Mouse (Mus musculus): ENCODE data around the gene Kcnt2. TPM values are rescaled to one million over a fixed set of nuclear protein-coding genes. Genes with fewer than 3 reads are reported as not detected.

Kcnt2 gene
- polyA plus RNA-seq, 1 experiment from 2014 or later: 0.09 TPM

DNA sequence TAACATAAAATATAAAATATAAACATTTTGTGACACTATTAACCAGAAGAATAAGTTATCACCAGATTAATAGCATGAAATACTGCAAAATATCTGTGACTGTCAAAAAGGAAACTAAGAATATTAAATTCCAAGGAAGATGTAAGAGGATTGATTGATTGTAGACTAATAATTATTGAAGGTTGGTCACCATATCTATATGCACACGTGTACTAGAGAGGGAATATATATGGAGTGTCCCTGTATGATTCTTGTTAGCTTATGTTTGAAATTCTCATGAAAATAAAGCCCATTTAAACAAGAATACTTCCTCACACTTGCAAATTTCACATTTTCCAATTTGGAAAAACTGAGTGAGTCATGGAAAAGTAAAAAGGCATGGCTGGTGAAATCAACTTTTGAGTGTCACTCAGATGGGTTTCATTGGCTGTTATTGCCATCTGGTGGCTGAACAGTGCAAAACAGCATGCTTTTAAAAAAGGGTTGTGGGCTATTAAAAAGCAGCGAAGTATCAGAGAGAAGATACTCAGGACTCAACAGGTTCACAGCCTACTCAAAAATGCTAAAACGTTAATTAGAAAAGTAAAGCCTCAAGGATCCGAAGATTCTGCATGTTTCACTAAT, 285.4 kb downstream of the Kcnt2 start:
- H3K9me3 ChIP-seq (replicated peaks): no peaks in the 10 kb centered on the region
- no peak overlapping the region for H3K4me2 ChIP-seq
- H3K4me1 ChIP-seq (replicated peaks): no peaks in the 10 kb centered on the region
- 23% methylated on average over 4 of the region's 4 CpGs for WGBS (ENCODE audit: insufficient replicate concordance)
- H3K36me3 ChIP-seq: no peaks in the 10 kb centered on the region
- ATAC-seq (ENCODE audit: low read depth) (no peak), DNase-seq (no peak)
- no peaks in the 10 kb centered on the region for H3K27me3 ChIP-seq
- H3K9ac ChIP-seq: no peak overlapping the region
- no peak overlapping the region for H3K4me3 ChIP-seq (replicated peaks)
- H3K27ac ChIP-seq: no peak overlapping the region

DNA sequence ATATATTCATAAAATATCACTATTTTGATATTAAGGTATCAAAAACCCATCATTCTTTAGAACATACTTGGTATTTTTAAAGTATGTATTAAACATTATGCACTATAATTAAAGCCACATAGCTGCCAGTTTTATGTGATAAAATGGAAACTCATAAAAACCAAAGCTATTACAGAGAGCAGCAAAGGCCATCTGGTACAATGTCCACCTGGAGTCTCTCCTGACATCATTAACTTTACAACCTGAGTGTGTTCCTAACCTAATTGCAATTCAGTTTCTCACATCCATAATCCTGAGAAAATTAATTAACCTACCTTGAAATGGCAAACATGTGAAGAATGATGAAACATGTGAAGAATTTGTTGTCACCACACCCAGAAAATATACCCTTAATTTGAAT, 288.9 kb downstream of the Kcnt2 start:
- Histone ChIP-seq H3K4me2 (no peak overlapping the region), H3K27ac (no peak overlapping the region), H3K9me3 (replicated peaks) (no peaks in the 10 kb centered on the region), H3K4me1 (replicated peaks) (no peaks in the 10 kb centered on the region), H3K4me3 (replicated peaks) (no peak overlapping the region), H3K27me3 (no peaks in the 10 kb centered on the region), H3K9ac (no peak overlapping the region), H3K36me3 (no peaks in the 10 kb centered on the region)
- ATAC-seq (ENCODE audit: low read depth) (no peak), DNase-seq (no peak)

DNA sequence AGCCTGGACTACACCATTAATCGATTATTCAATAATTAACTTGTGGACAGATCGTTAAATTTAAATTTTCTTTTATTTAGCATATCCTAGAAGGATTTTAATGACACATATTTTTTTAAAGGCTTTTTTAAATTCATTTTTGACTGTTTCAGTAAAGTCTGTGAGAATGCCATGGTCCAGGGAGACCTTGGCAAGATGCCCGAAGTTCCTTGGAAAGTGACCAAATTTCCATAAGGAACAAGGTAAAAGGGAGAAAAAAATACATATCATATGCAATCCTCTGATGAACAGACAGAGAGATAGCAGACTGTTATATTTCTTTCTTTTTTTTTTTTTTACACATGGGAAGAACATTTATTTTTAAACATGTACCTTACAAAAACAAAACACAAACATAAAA, 296.1 kb downstream of the Kcnt2 start:
- Histone ChIP-seq H3K4me1 (replicated peaks) (no peaks in the 10 kb centered on the region), H3K27ac (no peak overlapping the region), H3K9ac (no peak overlapping the region), H3K27me3 (no peaks in the 10 kb centered on the region), H3K9me3 (replicated peaks) (no peaks in the 10 kb centered on the region), H3K4me3 (replicated peaks) (no peak overlapping the region), H3K36me3 (no peaks in the 10 kb centered on the region), H3K4me2 (no peak overlapping the region)
- DNase-seq: no peak
- no peak for ATAC-seq (ENCODE audit: low read depth)
- 67% methylated on average over 3 of the region's 3 CpGs for WGBS (ENCODE audit: insufficient replicate concordance)

DNA sequence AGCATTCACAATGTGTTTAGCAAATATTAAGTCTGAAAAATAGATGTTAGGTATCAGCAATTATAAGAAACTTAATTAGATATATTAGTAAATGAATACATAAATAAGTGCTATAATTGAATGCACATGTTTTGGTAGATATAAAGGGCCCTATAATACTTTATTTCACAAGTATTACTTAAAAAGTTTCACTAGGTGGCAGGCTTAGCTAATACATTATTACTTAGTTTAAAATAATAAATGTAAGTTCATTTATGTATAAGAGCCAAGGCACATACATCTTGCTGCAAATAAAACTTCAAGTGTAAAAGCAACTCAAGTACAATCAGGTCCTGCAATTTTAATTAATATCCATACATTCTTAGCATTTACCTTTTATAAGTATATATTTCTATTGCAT, 302.8 kb downstream of the Kcnt2 start:
- Histone ChIP-seq H3K27me3 (no peaks in the 10 kb centered on the region), H3K36me3 (no peaks in the 10 kb centered on the region), H3K9me3 (replicated peaks) (no peaks in the 10 kb centered on the region), H3K27ac (no peak overlapping the region), H3K4me3 (replicated peaks) (no peak overlapping the region), H3K4me1 (replicated peaks) (no peaks in the 10 kb centered on the region), H3K4me2 (no peak overlapping the region), H3K9ac (no peak overlapping the region)
- ATAC-seq (ENCODE audit: low read depth): no peak
- no peak for DNase-seq

DNA sequence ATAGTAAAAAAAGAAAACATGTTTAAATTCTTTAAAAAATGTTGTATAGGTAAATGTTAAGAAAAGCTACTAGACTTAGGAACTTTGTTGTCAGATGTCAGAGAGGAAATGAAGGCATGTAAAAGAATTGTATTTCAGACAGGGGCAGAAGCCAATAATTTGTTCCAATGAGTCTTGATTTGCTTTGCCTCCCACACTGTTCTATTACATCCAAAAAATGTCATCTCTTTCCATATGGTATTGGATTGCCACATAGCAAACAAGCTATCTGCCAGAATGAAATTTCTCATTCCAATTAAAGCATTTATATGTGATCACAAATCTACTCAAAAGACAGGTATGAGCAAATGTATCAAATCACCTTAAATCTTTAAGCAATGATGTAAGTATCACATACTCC, 314.8 kb downstream of the Kcnt2 start:
- Histone ChIP-seq H3K4me1 (replicated peaks) (no peaks in the 10 kb centered on the region), H3K4me3 (replicated peaks) (no peak overlapping the region), H3K9me3 (replicated peaks) (no peaks in the 10 kb centered on the region), H3K4me2 (no peak overlapping the region), H3K27ac (no peak overlapping the region), H3K9ac (no peak overlapping the region), H3K36me3 (no peaks in the 10 kb centered on the region), H3K27me3 (no peaks in the 10 kb centered on the region)
- DNase-seq: no peak
- ATAC-seq (ENCODE audit: low read depth): no peak

DNA sequence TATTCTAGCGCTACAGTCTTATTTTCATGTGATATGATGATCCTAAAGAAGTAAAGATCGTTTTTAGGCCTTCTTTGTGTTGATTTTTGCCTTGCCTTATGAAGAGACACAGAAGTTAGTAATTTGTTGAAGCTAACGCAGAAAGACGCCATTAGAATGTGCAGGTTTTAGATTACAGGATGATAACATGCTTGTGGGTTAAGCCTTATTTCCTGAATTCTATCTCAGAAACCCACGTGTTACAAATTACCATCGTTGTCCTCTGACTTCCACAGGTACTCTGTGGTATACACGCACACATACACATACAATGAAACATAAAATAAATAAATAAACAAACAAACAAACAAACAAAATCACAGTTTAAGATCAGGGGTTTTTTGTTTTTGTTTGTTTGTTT, 326.2 kb downstream of the Kcnt2 start:
- H3K27me3 ChIP-seq: no peaks in the 10 kb centered on the region
- no peaks in the 10 kb centered on the region for H3K36me3 ChIP-seq
- no peak overlapping the region for H3K9ac ChIP-seq
- H3K4me3 ChIP-seq (replicated peaks): no peak overlapping the region
- DNase-seq (no peak), ATAC-seq (ENCODE audit: low read depth) (no peak)
- H3K4me1 ChIP-seq (replicated peaks): no peaks in the 10 kb centered on the region
- 49% methylated on average over 7 of the region's 7 CpGs for WGBS (ENCODE audit: insufficient replicate concordance)
- no peaks in the 10 kb centered on the region for H3K9me3 ChIP-seq (replicated peaks)
- H3K4me2 ChIP-seq: no peak overlapping the region
- no peak overlapping the region for H3K27ac ChIP-seq

- H3K27me3 ChIP-seq: no peaks in the 10 kb centered on the region
- no peaks in the 10 kb centered on the region for H3K4me1 ChIP-seq (replicated peaks)
- H3K4me3 ChIP-seq (replicated peaks): no peak overlapping the region
- no peak overlapping the region for H3K4me2 ChIP-seq
- DNase-seq (no peak), ATAC-seq (ENCODE audit: low read depth) (no peak)
- no peak overlapping the region for H3K27ac ChIP-seq
- H3K9ac ChIP-seq: no peak overlapping the region
- WGBS (ENCODE audit: insufficient replicate concordance): 68% methylated on average over 3 of the region's 3 CpGs
- no peaks in the 10 kb centered on the region for H3K9me3 ChIP-seq (replicated peaks)
- no peaks in the 10 kb centered on the region for H3K36me3 ChIP-seq
Observed at GRCm38 (mm10) chr1:140578607-140579006, 332.6 kb downstream of the Kcnt2 start.

- ATAC-seq (ENCODE audit: low read depth) (no peak), DNase-seq (no peak)
- WGBS (ENCODE audit: insufficient replicate concordance): 51% methylated on average over 3 of the region's 3 CpGs
- no peak overlapping the region for H3K4me2 ChIP-seq
- no peak overlapping the region for H3K27ac ChIP-seq
- H3K9me3 ChIP-seq (replicated peaks): no peaks in the 10 kb centered on the region
- H3K4me1 ChIP-seq (replicated peaks): no peaks in the 10 kb centered on the region
- H3K9ac ChIP-seq: no peak overlapping the region
- H3K36me3 ChIP-seq: no peaks in the 10 kb centered on the region
- H3K4me3 ChIP-seq (replicated peaks): no peak overlapping the region
- no peaks in the 10 kb centered on the region for H3K27me3 ChIP-seq
Observed at GRCm38 (mm10) chr1:140588302-140588701, 342.3 kb downstream of the Kcnt2 start.

DNA sequence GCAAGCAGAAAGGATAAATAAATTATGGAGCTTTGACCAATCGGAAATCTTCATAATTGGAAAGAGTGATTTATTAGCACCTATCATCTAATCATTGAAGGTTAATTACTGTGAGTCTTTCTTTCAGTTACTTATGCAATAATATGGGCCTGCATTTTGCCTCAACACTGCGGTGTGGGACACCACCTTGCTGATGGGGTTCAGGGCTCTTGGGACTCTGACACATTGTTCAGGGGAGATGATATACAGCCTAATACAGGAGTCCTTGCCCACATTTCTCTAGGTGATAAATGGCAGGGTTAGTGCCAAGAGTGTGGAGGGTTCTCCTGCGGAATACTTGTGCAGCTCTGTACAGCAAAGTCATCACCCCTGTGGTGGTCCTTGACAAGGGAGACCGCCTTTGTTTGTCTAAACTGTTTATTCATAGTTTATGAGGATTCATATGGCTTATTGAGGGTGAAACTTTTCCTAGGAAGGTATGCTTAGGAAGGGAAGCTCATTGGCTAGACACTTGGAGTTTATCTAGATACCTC, 362.9 kb downstream of the Kcnt2 start:
- no peak for DNase-seq
- no peak for ATAC-seq (ENCODE audit: low read depth)
- no peak overlapping the region for H3K4me3 ChIP-seq (replicated peaks)
- no peaks in the 10 kb centered on the region for H3K36me3 ChIP-seq
- H3K4me2 ChIP-seq: no peak overlapping the region
- no peaks in the 10 kb centered on the region for H3K4me1 ChIP-seq (replicated peaks)
- H3K27me3 ChIP-seq: no peaks in the 10 kb centered on the region
- no peak overlapping the region for H3K27ac ChIP-seq
- H3K9ac ChIP-seq: no peak overlapping the region
- H3K9me3 ChIP-seq (replicated peaks): no peaks in the 10 kb centered on the region
- WGBS (ENCODE audit: insufficient replicate concordance): 69% methylated on average over 4 of the region's 4 CpGs

- Histone ChIP-seq H3K27me3 (no peaks in the 10 kb centered on the region), H3K4me2 (no peak overlapping the region), H3K36me3 (no peaks in the 10 kb centered on the region), H3K4me1 (replicated peaks) (no peaks in the 10 kb centered on the region), H3K9ac (no peak overlapping the region), H3K9me3 (replicated peaks) (no peaks in the 10 kb centered on the region), H3K4me3 (replicated peaks) (no peak overlapping the region), H3K27ac (no peak overlapping the region)
- ATAC-seq (ENCODE audit: low read depth) (no peak), DNase-seq (no peak)
- WGBS (ENCODE audit: insufficient replicate concordance): 51% methylated on average over 1 of the region's 1 CpGs
Observed at GRCm38 (mm10) chr1:140613101-140613500, 367.1 kb downstream of the Kcnt2 start.

- Histone ChIP-seq H3K4me3 (replicated peaks) (no peak overlapping the region), H3K9me3 (replicated peaks) (no peaks in the 10 kb centered on the region), H3K9ac (no peak overlapping the region), H3K4me2 (no peak overlapping the region), H3K27ac (no peak overlapping the region), H3K27me3 (no peaks in the 10 kb centered on the region), H3K36me3 (no peaks in the 10 kb centered on the region), H3K4me1 (replicated peaks) (no peaks in the 10 kb centered on the region)
- DNase-seq (no peak), ATAC-seq (ENCODE audit: low read depth) (no peak)
- WGBS (ENCODE audit: insufficient replicate concordance): 45% methylated on average over 2 of the region's 2 CpGs
Observed at GRCm38 (mm10) chr1:140614840-140615239, 368.9 kb downstream of the Kcnt2 start.

GRCm38 (mm10) chr1:140618164-140618563, 372.2 kb downstream of the Kcnt2 start:
- H3K4me2 ChIP-seq: no peak overlapping the region
- no peaks in the 10 kb centered on the region for H3K9me3 ChIP-seq (replicated peaks)
- no peak overlapping the region for H3K4me3 ChIP-seq (replicated peaks)
- H3K9ac ChIP-seq: no peak overlapping the region
- no peak overlapping the region for H3K27ac ChIP-seq
- ATAC-seq (ENCODE audit: low read depth): no peak
- H3K36me3 ChIP-seq: no peaks in the 10 kb centered on the region
- H3K27me3 ChIP-seq: no peaks in the 10 kb centered on the region
- no peaks in the 10 kb centered on the region for H3K4me1 ChIP-seq (replicated peaks)
- no peak for DNase-seq

All from liver, embryonic 13.5 days (tissue).